Mouse (Mus musculus): ENCODE results near the gene Cdh6. TPM values are rescaled to one million over a fixed set of nuclear protein-coding genes. Genes with fewer than 3 reads are reported as not detected.

The Cdh6 gene
- polyA plus RNA-seq, 1 experiment from 2014 or later = 2.1 TPM

DNA sequence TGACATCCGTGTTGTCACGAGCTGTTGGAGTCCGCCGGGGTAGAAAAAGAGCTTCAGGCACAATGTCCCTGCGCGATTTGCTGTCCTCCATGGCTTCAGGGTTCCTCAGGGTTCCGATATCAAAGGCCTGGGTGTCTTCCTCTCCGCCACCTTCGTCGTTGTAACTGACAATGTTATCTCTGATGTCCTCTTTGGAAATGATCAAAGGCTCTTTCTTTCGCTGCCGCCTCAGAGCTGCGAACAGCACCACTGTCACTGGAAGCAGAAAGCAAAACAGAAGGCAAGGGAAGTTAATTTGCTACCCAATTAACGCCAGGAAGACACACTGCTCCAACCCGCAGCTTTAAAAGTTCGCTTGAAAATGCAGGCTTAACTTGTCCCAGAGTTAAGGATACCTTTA is 139.0 kb downstream of the Cdh6 start:
- Histone ChIP-seq H3K36me3 (ENCODE audit: control insufficient read depth, insufficient read depth, low read length) (no peaks in the 10 kb centered on the region), H3K9me3 (ENCODE audit: control insufficient read depth, low read length) (no peaks in the 10 kb centered on the region), H3K27ac (replicated peaks) (no peak overlapping the region), H3K4me1 (replicated peaks; ENCODE audit: control insufficient read depth, insufficient read depth) (no peaks in the 10 kb centered on the region), H3K9ac (ENCODE audit: low read length) (no peak overlapping the region), H3K4me3 (ENCODE audit: low read depth, low read length) (no peak overlapping the region), H3K27me3 (ENCODE audit: control insufficient read depth, insufficient read depth, low read length) (no peaks in the 10 kb centered on the region), H3K4me2 (replicated peaks; ENCODE audit: low read depth) (no peak overlapping the region)
- DNase-seq (ENCODE audit: low spot score) = no peak
- 47% methylated on average over 16 of the region's 16 CpGs for WGBS
- no peak for TF ChIP-seq EP300 (optimal IDR thresholded peaks at IDR 0.05)
- TF ChIP-seq CTCF (IDR thresholded peaks at IDR 0.05; ENCODE audit: low read depth) = no peak
- no peak for ATAC-seq (ENCODE audit: low FRiP score, low TSS enrichment)

DNA sequence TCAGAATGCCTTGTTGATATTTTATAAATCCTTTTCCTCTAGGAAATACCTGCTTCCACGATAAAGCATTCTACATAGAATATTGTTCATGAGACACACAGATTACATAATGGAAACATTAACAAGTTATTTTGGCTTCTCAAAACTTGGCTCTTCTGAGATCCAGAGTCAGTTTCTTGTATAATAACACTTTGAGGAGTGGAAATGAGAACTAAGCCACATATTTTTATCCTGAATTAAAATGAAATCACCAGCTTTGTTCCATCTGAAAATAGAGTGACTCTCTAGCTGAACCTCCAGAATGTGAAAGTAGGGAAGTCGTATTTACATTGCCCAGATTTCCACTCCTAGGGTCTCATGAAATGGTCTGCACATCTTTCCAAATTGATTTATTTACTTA is 142.8 kb downstream of the Cdh6 start:
- DNase-seq (ENCODE audit: low spot score) = no peak

DNA sequence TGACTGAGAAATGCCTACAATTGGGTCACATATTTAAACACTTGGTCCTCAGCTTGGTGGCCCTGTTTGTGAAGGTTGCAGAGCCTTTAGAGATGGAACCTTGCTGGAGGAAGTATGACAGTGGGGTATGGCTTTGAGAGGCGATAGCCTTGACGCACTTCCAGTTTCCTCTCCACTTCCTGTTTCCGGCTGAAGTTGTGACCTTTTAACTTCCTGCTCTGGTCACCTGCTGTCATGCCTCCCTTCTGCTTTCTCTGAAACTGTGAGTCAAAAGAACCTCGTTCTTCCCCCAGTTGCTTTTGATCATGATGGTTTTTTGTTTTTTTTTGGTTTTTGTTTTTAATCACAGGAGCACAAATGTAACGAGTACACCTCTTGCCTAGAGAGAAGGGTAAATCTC is 146.0 kb downstream of the Cdh6 start:
- ATAC-seq (ENCODE audit: low FRiP score, low TSS enrichment) = no peak
- Histone ChIP-seq H3K4me2 (replicated peaks; ENCODE audit: low read depth) (no peak overlapping the region), H3K27me3 (ENCODE audit: control insufficient read depth, insufficient read depth, low read length) (no peaks in the 10 kb centered on the region), H3K4me3 (ENCODE audit: low read depth, low read length) (no peak overlapping the region), H3K9me3 (ENCODE audit: control insufficient read depth, low read length) (no peaks in the 10 kb centered on the region), H3K27ac (replicated peaks) (no peak overlapping the region), H3K36me3 (ENCODE audit: control insufficient read depth, insufficient read depth, low read length) (no peaks in the 10 kb centered on the region), H3K4me1 (replicated peaks; ENCODE audit: control insufficient read depth, insufficient read depth) (no peaks in the 10 kb centered on the region), H3K9ac (ENCODE audit: low read length) (no peak overlapping the region)
- 67% methylated on average over 5 of the region's 5 CpGs for WGBS
- TF ChIP-seq CTCF (IDR thresholded peaks at IDR 0.05; ENCODE audit: low read depth) (no peak), EP300 (optimal IDR thresholded peaks at IDR 0.05) (no peak)
- DNase-seq (ENCODE audit: low spot score) = no peak

More for the DNA sequence above, 142.8 kb downstream of the Cdh6 start:
- Histone ChIP-seq H3K36me3 (ENCODE audit: control insufficient read depth, insufficient read depth, low read length) (no peaks in the 10 kb centered on the region), H3K9me3 (ENCODE audit: control insufficient read depth, low read length) (no peaks in the 10 kb centered on the region), H3K27ac (replicated peaks) (no peak overlapping the region), H3K4me1 (replicated peaks; ENCODE audit: control insufficient read depth, insufficient read depth) (no peaks in the 10 kb centered on the region), H3K27me3 (ENCODE audit: control insufficient read depth, insufficient read depth, low read length) (no peaks in the 10 kb centered on the region), H3K9ac (ENCODE audit: low read length) (no peak overlapping the region), H3K4me3 (ENCODE audit: low read depth, low read length) (no peak overlapping the region), H3K4me2 (replicated peaks; ENCODE audit: low read depth) (no peak overlapping the region)
- TF ChIP-seq CTCF (IDR thresholded peaks at IDR 0.05; ENCODE audit: low read depth) (no peak), EP300 (optimal IDR thresholded peaks at IDR 0.05) (no peak)
- no peak for ATAC-seq (ENCODE audit: low FRiP score, low TSS enrichment)
- 51% methylated on average over 2 of the region's 2 CpGs for WGBS

DNA sequence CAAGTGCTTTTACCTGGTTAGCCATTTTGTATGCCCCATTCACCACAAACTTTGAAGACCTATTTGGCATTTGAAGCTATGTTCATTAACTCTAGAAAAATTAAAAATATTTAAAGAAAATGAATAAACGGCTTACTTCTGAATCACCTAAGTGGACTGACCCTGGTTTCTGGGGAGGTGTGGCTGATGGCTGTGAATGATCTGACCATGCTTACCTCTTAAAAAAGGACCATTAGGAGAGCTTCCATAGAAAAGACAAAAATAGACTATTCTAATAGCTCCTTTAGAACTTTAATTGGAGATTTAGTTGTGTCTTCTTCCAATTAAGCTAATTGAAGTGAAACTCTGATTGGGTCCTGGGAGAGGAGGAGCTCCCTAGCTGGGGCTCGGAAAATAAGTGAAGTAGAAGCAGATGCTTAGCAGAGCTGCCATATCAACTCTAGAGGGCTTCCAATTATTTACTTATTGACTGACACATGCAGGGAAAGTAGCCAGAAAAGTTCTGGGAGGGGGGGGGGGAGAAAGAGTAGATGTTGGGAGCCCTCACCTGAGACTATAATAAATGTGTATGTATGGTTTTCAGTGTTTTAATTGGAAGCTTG is 156.6 kb downstream of the Cdh6 start:
- no peaks in the 10 kb centered on the region for H3K4me1 ChIP-seq (replicated peaks; ENCODE audit: control insufficient read depth, insufficient read depth)
- ATAC-seq (ENCODE audit: low FRiP score, low TSS enrichment) = no peak
- TF ChIP-seq EP300 (optimal IDR thresholded peaks at IDR 0.05) (no peak), CTCF (IDR thresholded peaks at IDR 0.05; ENCODE audit: low read depth) (no peak)
- no peak overlapping the region for H3K4me3 ChIP-seq (ENCODE audit: low read depth, low read length)
- 79% methylated on average over 2 of the region's 2 CpGs for WGBS
- no peak overlapping the region for H3K27ac ChIP-seq (replicated peaks)
- no peaks in the 10 kb centered on the region for H3K9me3 ChIP-seq (ENCODE audit: control insufficient read depth, low read length)
- H3K4me2 ChIP-seq (replicated peaks; ENCODE audit: low read depth) = no peak overlapping the region
- no peaks in the 10 kb centered on the region for H3K27me3 ChIP-seq (ENCODE audit: control insufficient read depth, insufficient read depth, low read length)
- H3K9ac ChIP-seq (ENCODE audit: low read length) = no peak overlapping the region
- no peaks in the 10 kb centered on the region for H3K36me3 ChIP-seq (ENCODE audit: control insufficient read depth, insufficient read depth, low read length)
- no peak for DNase-seq (ENCODE audit: low spot score)

DNA sequence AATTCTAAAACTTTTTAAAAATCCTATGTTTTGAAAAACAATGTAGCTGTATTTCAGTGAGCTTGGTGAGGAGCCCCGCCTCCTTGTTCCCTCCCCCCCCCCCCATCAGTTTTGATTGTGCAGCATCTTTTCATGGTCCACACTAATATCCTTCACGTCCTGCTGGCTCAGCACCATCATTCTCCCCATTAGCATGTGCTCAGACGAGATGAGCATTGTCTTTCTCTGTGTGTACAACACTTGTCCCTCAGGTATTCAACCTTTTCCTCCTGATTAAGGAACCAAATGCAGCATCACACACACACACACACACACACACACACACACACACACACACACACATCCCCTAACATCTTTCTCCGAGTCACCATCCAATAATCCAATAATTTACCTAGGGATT is 164.7 kb downstream of the Cdh6 start:
- H3K9ac ChIP-seq (ENCODE audit: low read length) = no peak overlapping the region
- no peak overlapping the region for H3K4me3 ChIP-seq (ENCODE audit: low read depth, low read length)
- H3K4me1 ChIP-seq (replicated peaks; ENCODE audit: control insufficient read depth, insufficient read depth) = no peaks in the 10 kb centered on the region
- TF ChIP-seq EP300 (optimal IDR thresholded peaks at IDR 0.05) = no peak
- no peak for TF ChIP-seq CTCF (IDR thresholded peaks at IDR 0.05; ENCODE audit: low read depth)
- DNase-seq (ENCODE audit: low spot score) = no peak
- no peak for ATAC-seq (ENCODE audit: low FRiP score, low TSS enrichment)
- no peak overlapping the region for H3K4me2 ChIP-seq (replicated peaks; ENCODE audit: low read depth)
- 71% methylated on average over 4 of the region's 4 CpGs for WGBS
- H3K27me3 ChIP-seq (ENCODE audit: control insufficient read depth, insufficient read depth, low read length) = no peaks in the 10 kb centered on the region
- no peak overlapping the region for H3K27ac ChIP-seq (replicated peaks)
- no peaks in the 10 kb centered on the region for H3K36me3 ChIP-seq (ENCODE audit: control insufficient read depth, insufficient read depth, low read length)
- H3K9me3 ChIP-seq (ENCODE audit: control insufficient read depth, low read length) = no peaks in the 10 kb centered on the region

DNA sequence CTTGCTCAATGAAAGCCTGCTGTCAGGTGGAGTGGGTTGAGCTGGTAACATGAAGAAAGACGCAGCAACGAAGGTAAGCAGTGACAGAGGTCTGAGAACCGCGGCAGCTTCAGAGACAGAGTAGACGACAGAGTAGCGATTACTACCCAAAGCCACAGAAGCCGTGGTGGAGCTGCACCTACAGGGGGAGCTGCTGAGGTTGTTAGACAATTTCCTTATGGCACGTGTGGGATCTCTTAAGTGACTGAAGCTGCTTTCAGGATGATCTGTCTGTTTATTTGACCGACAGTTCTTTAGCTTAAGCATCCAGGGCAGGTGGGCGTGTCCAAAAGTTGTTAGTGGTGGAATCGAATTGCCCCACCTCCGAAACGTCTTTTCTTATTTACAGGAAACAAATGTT is 167.5 kb downstream of the Cdh6 start:
- no peaks in the 10 kb centered on the region for H3K27me3 ChIP-seq (ENCODE audit: control insufficient read depth, insufficient read depth, low read length)
- no peak for DNase-seq (ENCODE audit: low spot score)
- no peak overlapping the region for H3K9ac ChIP-seq (ENCODE audit: low read length)
- ATAC-seq (ENCODE audit: low FRiP score, low TSS enrichment) = no peak
- no peaks in the 10 kb centered on the region for H3K9me3 ChIP-seq (ENCODE audit: control insufficient read depth, low read length)
- no peaks in the 10 kb centered on the region for H3K36me3 ChIP-seq (ENCODE audit: control insufficient read depth, insufficient read depth, low read length)
- H3K4me2 ChIP-seq (replicated peaks; ENCODE audit: low read depth) = no peak overlapping the region
- WGBS = 80% methylated on average over 13 of the region's 13 CpGs
- TF ChIP-seq EP300 (optimal IDR thresholded peaks at IDR 0.05) = no peak
- no peak for TF ChIP-seq CTCF (IDR thresholded peaks at IDR 0.05; ENCODE audit: low read depth)
- no peak overlapping the region for H3K27ac ChIP-seq (replicated peaks)
- no peaks in the 10 kb centered on the region for H3K4me1 ChIP-seq (replicated peaks; ENCODE audit: control insufficient read depth, insufficient read depth)
- H3K4me3 ChIP-seq (ENCODE audit: low read depth, low read length) = no peak overlapping the region

Measured in stomach, postnatal 0 days (tissue).